Mouse (Mus musculus) stomach, postnatal 0 days (tissue): ENCODE measurements around the gene Acox2.

Experiments
- CTCF ChIP-seq: IDR thresholded peaks from 2 replicates; pipeline ENCODE4 v1.5.1; 2016; ENCODE audit warnings: antibody characterized with exemption, low read depth, mild to moderate bottlenecking, moderate library complexity
- EP300 ChIP-seq: optimal IDR thresholded peaks from 2 replicates; pipeline ENCODE3; 2016; ENCODE audit warnings: antibody characterized with exemption

DNA sequence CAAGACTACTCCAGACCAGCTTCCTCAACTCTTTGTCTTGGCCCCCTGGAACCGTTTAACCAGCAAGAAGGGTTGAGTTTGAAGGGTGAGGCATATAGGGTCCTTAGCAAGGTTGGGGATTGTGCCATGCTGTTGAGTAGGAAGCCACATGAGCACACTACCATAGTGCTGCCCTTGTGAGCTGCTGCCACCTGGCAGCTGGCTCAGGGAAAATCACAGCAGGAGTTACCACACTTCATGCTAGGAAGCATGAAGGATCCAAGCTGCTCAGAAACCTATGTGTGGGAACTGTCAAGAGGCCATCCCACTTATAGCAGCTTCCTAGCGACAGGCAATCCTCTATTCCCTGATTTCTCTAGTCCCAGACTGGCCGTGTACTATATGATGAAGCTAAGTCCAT lies 49.5 kb upstream of the Acox2 start:
- TF ChIP-seq CTCF (peak; percentile 54), EP300 (no peak)
